Mouse (Mus musculus) hindbrain, embryonic 14.5 days (tissue): Measurements from ENCODE around the gene Pou5f2. TPM values are rescaled to one million over a fixed set of nuclear protein-coding genes. Genes with fewer than 3 reads are reported as not detected.
A peak's percentile ranks its signal among the peaks of the same experiment; 100 is the strongest.

Source experiments
- ATAC-seq: fragments of 200-750 bp; cut with Nextera tagmentation; 2 replicates; pipeline ENCODE4 v1.8.0; 2017; ENCODE audit warnings: moderate number of reproducible peaks, mild to moderate bottlenecking, moderate TSS enrichment, moderate library complexity; ENCODE audit not compliant: low FRiP score
- DNase-seq: peaks from one replicate; pipeline ENCODE4 v3.0.0-alpha.2; 2015; ENCODE audit warnings: low spot score
- H3K27ac ChIP-seq: fragments of 300-500 bp; sonication (generic); 2 replicates; pipeline ENCODE4 v1.5.1; 2014; ENCODE audit warnings: mild to moderate bottlenecking, moderate library complexity
- H3K27me3 ChIP-seq: fragments of 300-500 bp; sonication (generic); 2 replicates; pipeline ENCODE4 v1.6.1; 2014; ENCODE audit warnings: mild to moderate bottlenecking, low read length, mixed read lengths; ENCODE audit not compliant: control insufficient read depth, insufficient read depth
- H3K36me3 ChIP-seq: fragments of 300-500 bp; sonication (generic); replicated peaks from 2 replicates; pipeline ENCODE4 v1.6.1; 2014; ENCODE audit not compliant: control insufficient read depth, insufficient read depth
- H3K4me1 ChIP-seq: fragments of 300-500 bp; sonication (generic); replicated peaks from 2 replicates; pipeline ENCODE4 v1.6.1; 2014; ENCODE audit warnings: antibody characterized with exemption, low read length, mixed read lengths; ENCODE audit not compliant: control insufficient read depth, insufficient read depth
- H3K4me2 ChIP-seq: fragments of 300-500 bp; sonication (generic); replicated peaks from 2 replicates; pipeline ENCODE4 v1.6.1; 2014; ENCODE audit warnings: mild to moderate bottlenecking, moderate library complexity
- H3K4me3 ChIP-seq: fragments of 300-500 bp; sonication (generic); replicated peaks from 2 replicates; pipeline ENCODE4 v1.5.1; 2014; ENCODE audit warnings: mild to moderate bottlenecking, low read length
- H3K9ac ChIP-seq: fragments of 300-500 bp; sonication (generic); 2 replicates; pipeline ENCODE4 v1.6.1; 2014
- H3K9me3 ChIP-seq: fragments of 300-500 bp; sonication (generic); 2 replicates; pipeline ENCODE4 v1.6.1; 2016; ENCODE audit warnings: low read length; ENCODE audit not compliant: control insufficient read depth
- WGBS: fragments of 180-500 bp; shearing (Covaris S2); extraction: QIAGEN DNeasy Blood & Tissue Kit; methylation state at CpG from one replicate; pipeline ENCODE4 v1.1.7; 2014; 5-methylcytosine and 5-hydroxymethylcytosine counted together
- polyA plus RNA-seq: library from polyadenylated mRNA; unstranded; fragments of >200 nt; fragmentation: Nextera tagmentation; extraction: Ambion mirVana; gene quantifications from 2 replicates; pipeline ENCODE4 v1.2.1, GENCODE M21; 2014

The Pou5f2 gene
- polyA plus RNA-seq = 0.59 and 0.83 TPM in 2 replicates

- no peak for DNase-seq
- Histone ChIP-seq H3K27ac (no peak within 1 kb of the TSS), H3K36me3 (no peaks in the 10 kb centered on the region), H3K27me3 (no peaks in the 10 kb centered on the region), H3K9ac (no peak within 1 kb of the TSS), H3K4me1 (no peaks in the 10 kb centered on the region), H3K9me3 (no peaks in the 10 kb centered on the region), H3K4me2 (no peak within 1 kb of the TSS), H3K4me3 (no peak within 1 kb of the TSS)
- peak; percentile 46; the same call in 1 of the 2 replicates for ATAC-seq
- WGBS = 55% methylated on average over 15 of the region's 15 CpGs
Measured at GRCm38 (mm10) chr13:78024683-78025294, at the start of gene Pou5f2. TSS of gene Pou5f2 (plus strand) at chr13:78024902.

GRCm38 (mm10) chr13:77976248-77976647, 48.5 kb upstream of the Pou5f2 start:
- ATAC-seq = no peak
- H3K4me2 ChIP-seq = no peak overlapping the region
- H3K27me3 ChIP-seq = no peaks in the 10 kb centered on the region
- H3K36me3 ChIP-seq = no peaks in the 10 kb centered on the region
- H3K4me3 ChIP-seq = no peak overlapping the region
- no peak overlapping the region for H3K9ac ChIP-seq
- no peaks in the 10 kb centered on the region for H3K9me3 ChIP-seq
- H3K4me1 ChIP-seq = no peaks in the 10 kb centered on the region
- no peak for DNase-seq
- H3K27ac ChIP-seq = no peak overlapping the region
- 86% methylated on average over 3 of the region's 3 CpGs for WGBS

GRCm38 (mm10) chr13:77977121-77977520, 47.6 kb upstream of the Pou5f2 start:
- Histone ChIP-seq H3K4me1 (no peaks in the 10 kb centered on the region), H3K9ac (no peak overlapping the region), H3K4me3 (no peak overlapping the region), H3K27ac (no peak overlapping the region), H3K4me2 (no peak overlapping the region), H3K36me3 (no peaks in the 10 kb centered on the region), H3K9me3 (no peaks in the 10 kb centered on the region), H3K27me3 (no peaks in the 10 kb centered on the region)
- 45% methylated on average over 1 of the region's 1 CpGs for WGBS
- ATAC-seq = no peak
- no peak for DNase-seq

DNA sequence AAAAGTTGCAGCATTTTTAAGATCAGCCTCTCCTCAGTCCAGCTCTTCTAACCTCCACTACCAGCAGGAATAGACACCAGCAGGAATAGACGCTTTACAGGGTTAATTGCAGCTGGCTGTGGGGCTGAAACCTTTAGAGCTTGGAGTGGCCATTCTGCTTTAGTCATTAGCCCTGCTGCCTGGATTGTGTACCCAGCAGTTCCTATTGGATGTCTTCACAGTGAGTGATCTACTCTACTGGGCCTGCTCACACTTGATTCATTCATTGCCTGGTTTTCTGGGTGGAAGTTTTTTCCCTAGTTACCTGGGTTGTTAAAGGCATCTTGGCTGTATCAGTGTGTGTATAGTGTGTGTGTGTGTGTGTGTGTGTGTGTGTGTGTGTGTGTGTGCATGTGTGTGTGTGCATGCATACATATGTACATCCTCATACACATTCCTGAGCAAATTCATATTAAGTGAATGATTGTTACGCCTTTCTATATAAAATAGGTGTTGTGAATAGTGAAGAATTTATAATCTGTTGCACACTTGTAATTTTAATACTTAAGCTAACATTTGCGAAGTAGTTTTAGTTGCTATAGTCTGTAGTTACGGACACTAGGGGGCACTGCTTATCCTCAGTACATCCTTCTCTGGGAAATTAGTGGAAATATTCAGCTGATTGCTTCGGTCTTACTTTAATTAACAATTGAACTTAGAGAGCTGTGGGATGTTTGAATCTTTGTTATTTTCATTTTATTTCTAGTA, 42.4 kb upstream of the Pou5f2 start:
- H3K4me3 ChIP-seq = no peak overlapping the region
- DNase-seq = peak; percentile 79
- 26% methylated on average over 5 of the region's 5 CpGs for WGBS
- no peak overlapping the region for H3K27ac ChIP-seq
- H3K9ac ChIP-seq = no peak overlapping the region
- no peak overlapping the region for H3K4me2 ChIP-seq
- no peaks in the 10 kb centered on the region for H3K27me3 ChIP-seq
- no peaks in the 10 kb centered on the region for H3K36me3 ChIP-seq
- ATAC-seq = peak; percentile 78; the same call in 1 of the 2 replicates
- H3K9me3 ChIP-seq = no peaks in the 10 kb centered on the region
- no peaks in the 10 kb centered on the region for H3K4me1 ChIP-seq

- ATAC-seq (no peak), DNase-seq (peak; percentile 41)
- Histone ChIP-seq H3K9me3 (no peaks in the 10 kb centered on the region), H3K27ac (no peak overlapping the region), H3K4me1 (no peaks in the 10 kb centered on the region), H3K4me3 (no peak overlapping the region), H3K36me3 (no peaks in the 10 kb centered on the region), H3K4me2 (no peak overlapping the region), H3K9ac (no peak overlapping the region), H3K27me3 (no peaks in the 10 kb centered on the region)
- 56% methylated on average over 2 of the region's 2 CpGs for WGBS
Measured at GRCm38 (mm10) chr13:77982852-77983202, 41.9 kb upstream of the Pou5f2 start.

DNA sequence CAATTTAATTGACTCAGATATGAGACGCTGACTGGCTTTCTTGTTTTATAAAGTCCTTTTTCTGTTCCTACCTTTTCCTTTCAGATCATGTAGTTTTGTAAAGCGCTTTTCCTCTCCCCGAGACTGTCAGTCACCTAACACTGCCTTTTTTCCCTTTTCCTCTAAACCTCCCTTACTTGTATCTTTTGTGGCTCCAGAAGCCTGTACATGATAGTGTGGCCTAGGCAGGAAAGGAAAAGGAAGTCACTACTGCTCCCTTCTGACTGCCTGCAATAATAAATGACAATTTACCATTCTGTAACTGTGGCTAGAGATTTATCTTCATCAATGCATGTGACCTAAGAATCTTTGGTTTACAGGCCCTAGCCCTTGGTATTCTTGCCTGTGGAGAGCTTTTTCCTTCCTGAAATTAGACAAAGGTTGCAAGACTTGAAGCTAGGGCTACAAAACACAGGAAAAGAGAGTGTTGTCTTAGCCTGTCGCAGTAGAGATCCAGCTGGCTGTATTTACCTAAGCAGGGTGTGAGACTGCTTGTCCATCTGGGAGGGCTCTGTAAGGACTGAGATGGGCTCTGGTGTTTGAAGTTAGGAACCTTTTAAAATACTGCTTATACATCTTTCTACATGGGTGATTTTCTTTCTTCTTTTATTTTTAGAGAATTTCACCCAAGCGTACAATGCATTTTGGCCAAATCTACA, 33.4 kb upstream of the Pou5f2 start:
- WGBS = 78% methylated on average over 5 of the region's 5 CpGs
- Histone ChIP-seq H3K4me1 (no peaks in the 10 kb centered on the region), H3K9me3 (no peaks in the 10 kb centered on the region), H3K36me3 (no peaks in the 10 kb centered on the region), H3K4me3 (no peak overlapping the region), H3K4me2 (no peak overlapping the region), H3K27me3 (no peaks in the 10 kb centered on the region), H3K9ac (no peak overlapping the region), H3K27ac (no peak overlapping the region)
- DNase-seq (no peak), ATAC-seq (no peak)

- Histone ChIP-seq H3K27ac (no peak overlapping the region), H3K4me3 (no peak overlapping the region), H3K9me3 (no peaks in the 10 kb centered on the region), H3K4me2 (no peak overlapping the region), H3K27me3 (no peaks in the 10 kb centered on the region), H3K4me1 (no peaks in the 10 kb centered on the region), H3K9ac (no peak overlapping the region), H3K36me3 (no peaks in the 10 kb centered on the region)
- 42% methylated on average over 4 of the region's 4 CpGs for WGBS
- no peak for DNase-seq
- no peak for ATAC-seq
Measured at GRCm38 (mm10) chr13:78004649-78005048, 20.1 kb upstream of the Pou5f2 start.

- Histone ChIP-seq H3K4me1 (no peaks in the 10 kb centered on the region), H3K9ac (no peak overlapping the region), H3K27ac (peak overlapping the region; percentile 36; the same call in 1 of the 2 replicates), H3K27me3 (no peaks in the 10 kb centered on the region), H3K36me3 (no peaks in the 10 kb centered on the region), H3K4me3 (no peak overlapping the region), H3K4me2 (no peak overlapping the region), H3K9me3 (no peaks in the 10 kb centered on the region)
- DNase-seq (no peak), ATAC-seq (peak; percentile 88)
- WGBS = 8% methylated on average over 3 of the region's 3 CpGs
Measured at GRCm38 (mm10) chr13:78005344-78005743, 19.4 kb upstream of the Pou5f2 start.

- no peak overlapping the region for H3K4me2 ChIP-seq
- no peak overlapping the region for H3K27ac ChIP-seq
- H3K9me3 ChIP-seq = no peaks in the 10 kb centered on the region
- H3K36me3 ChIP-seq = no peaks in the 10 kb centered on the region
- no peaks in the 10 kb centered on the region for H3K27me3 ChIP-seq
- ATAC-seq (no peak), DNase-seq (no peak)
- H3K9ac ChIP-seq = no peak overlapping the region
- no peaks in the 10 kb centered on the region for H3K4me1 ChIP-seq
- whole genome bisulfite sequencing = 90% methylated on average over 1 of the region's 1 CpGs
- no peak overlapping the region for H3K4me3 ChIP-seq
Measured at GRCm38 (mm10) chr13:78010176-78010575, 14.5 kb upstream of the Pou5f2 start.
